Mouse (Mus musculus): Measurements from ENCODE around the gene Supt20. TPM values are rescaled to one million over a fixed set of nuclear protein-coding genes. Genes with fewer than 3 reads are reported as not detected.

Gene Supt20
- polyA plus RNA-seq, 2 experiments = 110 to 146 TPM

DNA sequence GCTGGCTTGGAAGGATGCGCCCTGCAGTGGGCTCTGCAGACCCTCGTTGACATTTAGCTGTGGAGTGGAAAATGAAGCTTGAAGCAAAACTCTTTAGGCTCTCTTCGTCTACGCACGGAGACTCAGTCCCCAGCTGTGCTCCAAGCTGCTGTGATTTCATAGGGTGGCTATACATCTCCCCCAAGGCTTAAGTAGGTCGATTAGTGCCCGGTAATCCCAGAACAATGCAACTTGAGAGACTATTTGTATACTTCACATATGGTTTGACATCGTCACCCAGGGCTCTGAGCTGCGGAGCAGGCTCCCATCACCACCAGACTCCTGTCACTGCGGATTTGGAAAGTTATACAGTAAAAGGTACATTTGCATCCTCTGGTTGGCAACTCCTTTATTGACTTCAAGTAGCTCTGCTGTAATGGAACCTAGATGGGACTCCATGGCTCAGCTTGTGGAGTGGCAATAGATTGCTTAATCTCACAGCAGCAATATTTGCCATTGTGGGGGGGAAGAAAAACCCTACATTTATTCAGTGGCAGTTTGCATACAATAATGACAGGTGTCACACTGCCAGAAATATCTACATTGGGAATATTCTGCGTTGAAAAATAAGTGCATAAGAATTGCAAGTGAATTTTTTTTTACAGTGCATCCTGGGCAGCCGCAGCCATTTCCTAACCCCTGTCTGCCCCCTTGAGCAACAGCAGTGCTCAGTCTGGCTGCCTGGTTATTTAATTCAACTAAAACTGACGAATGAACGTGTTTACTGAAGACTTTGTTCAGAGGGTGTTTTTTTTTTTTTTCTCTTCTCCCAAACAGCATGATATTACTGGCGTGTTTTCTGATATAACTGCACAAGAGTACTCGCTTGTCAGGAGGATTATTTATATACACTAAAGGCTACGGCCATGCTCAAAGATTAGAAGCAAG is 77.0 kb downstream of the Supt20 start:
- H3K9me3 ChIP-seq (ENCODE audit: control insufficient read depth, low read length) = 0 out of 2 replicates have a peak, but pooled peaks cover 4% of the 10 kb centered on the region
- H3K4me1 ChIP-seq (ENCODE audit: control insufficient read depth, insufficient read depth, low read length) = no peaks in the 10 kb centered on the region
- H3K36me3 ChIP-seq (ENCODE audit: control insufficient read depth, insufficient read depth, low read length) = no peaks in the 10 kb centered on the region
- no peak for DNase-seq (ENCODE audit: low spot score)
- no peak overlapping the region for H3K4me2 ChIP-seq (replicated peaks; ENCODE audit: low read depth, low read length, severe bottlenecking)
- TF ChIP-seq POLR2A (IDR thresholded peaks at IDR 0.05; ENCODE audit: borderline replicate concordance, extremely low read depth, insufficient read depth, insufficient read length) = no peak
- no peak overlapping the region for H3K4me3 ChIP-seq (replicated peaks; ENCODE audit: low read length)
- no peak for ATAC-seq (ENCODE audit: low FRiP score, low read depth)
- WGBS = 79% methylated on average over 17 of the region's 17 CpGs
- no peak overlapping the region for H3K9ac ChIP-seq (ENCODE audit: low read depth, low read length, severe bottlenecking)
- no peak overlapping the region for H3K27ac ChIP-seq (replicated peaks; ENCODE audit: low read depth, low read length)
- H3K27me3 ChIP-seq (ENCODE audit: control insufficient read depth, insufficient read depth, low read length) = no peaks in the 10 kb centered on the region

DNA sequence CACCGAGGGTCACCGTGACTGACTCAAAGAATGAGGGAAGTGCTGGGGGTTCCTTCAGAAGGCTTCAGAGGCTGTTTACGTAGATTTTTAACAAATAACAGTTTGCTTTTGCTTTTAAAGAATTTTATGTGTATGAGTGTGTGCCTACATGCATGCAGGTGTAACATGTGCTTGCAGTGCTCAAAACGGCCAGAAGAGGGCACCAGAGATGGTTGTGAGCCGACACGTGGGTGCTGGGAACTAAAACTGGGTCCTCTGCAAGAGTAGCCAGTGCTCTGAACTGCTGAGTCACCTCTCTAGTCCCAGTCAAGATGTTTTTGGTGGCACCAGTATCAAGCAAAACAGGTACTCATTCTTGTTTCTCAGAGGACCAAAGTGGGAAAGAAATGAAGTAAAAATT is 81.0 kb downstream of the Supt20 start:
- DNase-seq (ENCODE audit: low spot score) (no peak), ATAC-seq (ENCODE audit: low FRiP score, low read depth) (no peak)
- no peaks in the 10 kb centered on the region for H3K4me1 ChIP-seq (ENCODE audit: control insufficient read depth, insufficient read depth, low read length)
- no peak overlapping the region for H3K4me2 ChIP-seq (replicated peaks; ENCODE audit: low read depth, low read length, severe bottlenecking)
- no peak overlapping the region for H3K9ac ChIP-seq (ENCODE audit: low read depth, low read length, severe bottlenecking)
- H3K4me3 ChIP-seq (replicated peaks; ENCODE audit: low read length) = no peak overlapping the region
- H3K27ac ChIP-seq (replicated peaks; ENCODE audit: low read depth, low read length) = no peak overlapping the region
- no peaks in the 10 kb centered on the region for H3K36me3 ChIP-seq (ENCODE audit: control insufficient read depth, insufficient read depth, low read length)
- WGBS = 86% methylated on average over 6 of the region's 6 CpGs
- 0 out of 2 replicates have a peak, but pooled peaks cover 4% of the 10 kb centered on the region for H3K9me3 ChIP-seq (ENCODE audit: control insufficient read depth, low read length)
- no peaks in the 10 kb centered on the region for H3K27me3 ChIP-seq (ENCODE audit: control insufficient read depth, insufficient read depth, low read length)
- TF ChIP-seq POLR2A (IDR thresholded peaks at IDR 0.05; ENCODE audit: borderline replicate concordance, extremely low read depth, insufficient read depth, insufficient read length) = no peak

DNA sequence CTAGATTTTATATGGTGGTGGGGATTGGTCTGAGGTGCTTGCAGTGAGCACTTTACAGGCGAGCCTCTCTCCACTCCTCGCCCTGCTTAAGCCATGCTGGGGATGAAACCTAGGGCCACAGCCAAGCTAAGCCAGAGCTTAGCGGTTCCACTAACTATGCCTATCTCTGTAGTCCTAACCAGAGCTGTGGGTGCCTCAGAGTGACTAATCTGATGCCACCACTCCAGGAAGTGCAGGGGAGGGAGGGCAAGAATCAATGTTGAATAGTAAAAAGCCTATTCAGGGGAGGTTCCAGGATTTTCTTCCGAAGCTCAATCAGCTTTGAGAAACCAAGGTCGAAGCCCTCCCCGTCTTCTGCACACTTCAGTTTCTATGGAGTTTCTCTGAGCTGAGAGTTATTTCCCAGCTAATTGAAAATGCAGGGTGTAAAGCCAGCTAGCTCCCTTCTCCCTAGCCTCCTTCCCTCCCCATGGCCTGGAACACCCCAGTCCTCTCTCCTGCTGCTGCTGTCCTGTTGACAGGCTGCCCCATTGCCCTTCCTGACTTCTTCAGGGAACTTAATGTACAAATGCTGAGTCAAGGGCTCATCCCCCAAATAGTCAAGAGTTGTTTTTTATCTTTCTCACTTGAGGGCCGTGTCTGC is 83.5 kb downstream of the Supt20 start:
- TF ChIP-seq POLR2A (IDR thresholded peaks at IDR 0.05; ENCODE audit: borderline replicate concordance, extremely low read depth, insufficient read depth, insufficient read length) = no peak
- H3K9me3 ChIP-seq (ENCODE audit: control insufficient read depth, low read length) = 0 out of 2 replicates have a peak, but pooled peaks cover 4% of the 10 kb centered on the region
- H3K36me3 ChIP-seq (ENCODE audit: control insufficient read depth, insufficient read depth, low read length) = no peaks in the 10 kb centered on the region
- WGBS = 70% methylated on average over 7 of the region's 7 CpGs
- no peak overlapping the region for H3K27ac ChIP-seq (replicated peaks; ENCODE audit: low read depth, low read length)
- ATAC-seq (ENCODE audit: low FRiP score, low read depth) = no peak
- no peaks in the 10 kb centered on the region for H3K4me1 ChIP-seq (ENCODE audit: control insufficient read depth, insufficient read depth, low read length)
- no peak overlapping the region for H3K4me3 ChIP-seq (replicated peaks; ENCODE audit: low read length)
- H3K9ac ChIP-seq (ENCODE audit: low read depth, low read length, severe bottlenecking) = no peak overlapping the region
- DNase-seq (ENCODE audit: low spot score) = no peak
- no peaks in the 10 kb centered on the region for H3K27me3 ChIP-seq (ENCODE audit: control insufficient read depth, insufficient read depth, low read length)
- no peak overlapping the region for H3K4me2 ChIP-seq (replicated peaks; ENCODE audit: low read depth, low read length, severe bottlenecking)

Other genes starting within 250 kb of the Supt20 start
- not detected in 2 replicates for gene Gm21958, start 21.5 kb downstream of the Supt20 start, polyA plus RNA-seq (2012; rRNA removed)
- gene Gm21958, start 21.5 kb downstream of the Supt20 start, polyA plus RNA-seq (2014; fragmentation: Nextera tagmentation; extraction: Ambion mirVana) = 1.9 TPM in 1 of 2 replicates, not detected in the other
- gene Exosc8, start 42.6 kb downstream of the Supt20 start, polyA plus RNA-seq (2012; rRNA removed) = 111 and 130 TPM in 2 replicates
- gene Exosc8, start 42.6 kb downstream of the Supt20 start, polyA plus RNA-seq (2014; fragmentation: Nextera tagmentation; extraction: Ambion mirVana) = 109 and 119 TPM in 2 replicates
- 33.7 and 43.0 TPM in 2 replicates for gene Alg5, start 42.7 kb downstream of the Supt20 start, polyA plus RNA-seq (2012; rRNA removed)
- 63.8 and 67.5 TPM in 2 replicates for gene Alg5, start 42.7 kb downstream of the Supt20 start, polyA plus RNA-seq (2014; fragmentation: Nextera tagmentation; extraction: Ambion mirVana)
- 3.6 and 5.0 TPM in 2 replicates for gene Smad9, start 62.8 kb downstream of the Supt20 start, polyA plus RNA-seq (2012; rRNA removed)
- 1.2 and 1.7 TPM in 2 replicates for gene Smad9, start 62.8 kb downstream of the Supt20 start, polyA plus RNA-seq (2014; fragmentation: Nextera tagmentation; extraction: Ambion mirVana)
- gene Rfxap, start 115.0 kb downstream of the Supt20 start, polyA plus RNA-seq (2012; rRNA removed) = 32.3 and 43.1 TPM in 2 replicates
- 48.7 and 54.9 TPM in 2 replicates for gene Rfxap, start 115.0 kb downstream of the Supt20 start, polyA plus RNA-seq (2014; fragmentation: Nextera tagmentation; extraction: Ambion mirVana)
- gene Sertm1, start 223.1 kb downstream of the Supt20 start, polyA plus RNA-seq (2012; rRNA removed) = 0.53 and 0.65 TPM in 2 replicates
- 0.08 and 0.21 TPM in 2 replicates for gene Sertm1, start 223.1 kb downstream of the Supt20 start, polyA plus RNA-seq (2014; fragmentation: Nextera tagmentation; extraction: Ambion mirVana)

All from limb, embryonic 14.5 days (tissue).